Mouse (Mus musculus) liver, postnatal 0 days (tissue): ENCODE data around the gene 4931428L18Rik.

Experiments used
- CTCF ChIP-seq: sonication (generic); IDR thresholded peaks from 2 replicates; pipeline ENCODE4 v1.5.1; 2016; ENCODE audit warnings: antibody characterized with exemption, low read depth
- EP300 ChIP-seq: IDR thresholded peaks from 2 replicates; pipeline ENCODE4 v1.6.1; 2016; ENCODE audit warnings: antibody characterized with exemption, low read depth, mild to moderate bottlenecking

GRCm38 (mm10) chr1:31023173-31023572 is 199.3 kb downstream of the 4931428L18Rik start:
- TF ChIP-seq EP300 (no peak), CTCF (no peak)
